ENCODE assay signal across 22 mouse cellular contexts in the genomic region with DNA sequence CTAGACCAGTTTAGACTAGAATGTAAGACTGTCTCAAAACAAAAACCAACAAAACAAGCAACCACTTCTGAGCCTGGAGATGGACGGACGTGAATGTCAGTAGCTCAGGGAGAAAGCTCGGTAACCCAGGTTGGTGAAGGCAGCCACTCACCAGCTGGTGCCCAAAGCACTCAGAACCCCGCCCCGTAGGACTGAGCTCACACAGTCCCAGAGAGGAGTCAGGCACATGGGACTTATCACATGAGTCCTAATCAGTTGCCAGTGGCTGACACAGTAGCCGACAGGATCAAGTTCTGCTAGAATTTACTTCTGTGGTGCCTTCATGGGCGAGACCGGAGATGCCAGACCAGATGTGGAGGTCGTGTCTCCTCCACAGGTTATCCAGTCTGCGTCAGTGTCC.
"Had no signal": no experiment of that assay in that cellular context is flagged by ENCODE, and none has a peak within 500 bp of the region (broad histone marks: within the 10 kb centered on the region; RNA-seq: fewer than 3 reads in every experiment).

No protein-coding gene starts in this region.

- H3K27ac ChIP-seq: liver, embryonic 14.5 days; midbrain, embryonic 10.5 days; midbrain, embryonic 12.5 days; neural tube, embryonic 13.5 days; neural tube, embryonic 15.5 days; stomach, embryonic 15.5 days; stomach, postnatal 0 days had no signal

- ATAC-seq: midbrain, embryonic 16.5 days had no signal

- DNase-seq: lung, adult 18-20 months; lung, embryonic 14.5 days; lung, postnatal 10 days; lung, postnatal 4 days; midbrain, embryonic 14.5 days; retina, postnatal 1 day; right cerebral cortex, adult 18-20 months; right cerebral cortex, postnatal 25 days; right cerebral cortex, postnatal 4 days; thymus, adult 2 months; thymus, postnatal 14 days; thymus, postnatal 36 days had no signal

- H3K4me3 ChIP-seq: megakaryocyte, embryonic 14.5 days; midbrain, embryonic 10.5 days; midbrain, embryonic 12.5 days; myocyte; neural tube, embryonic 13.5 days; neural tube, embryonic 15.5 days; stomach, embryonic 15.5 days had no signal
